Mouse (Mus musculus): ENCODE data around the gene Ptges3. TPM values are rescaled to one million over a fixed set of nuclear protein-coding genes. Genes with fewer than 3 reads are reported as not detected.

Ptges3 gene
- total RNA-seq, 2 experiments from 2014 or later, result 54.4 to 60.8 TPM

Small RNAs within 50 kb of the gene (microRNA-seq; reads per million reads assigned to microRNA genes)
- 14.7 to 19.0 reads per million in 2 experiments for gene Mir677

Other genes with a start within 250 kb of the Ptges3 start
- not detected for gene Rdh19, start 209.0 kb upstream of the Ptges3 start, total RNA-seq (2021)
- gene Rdh16f2, start 192.5 kb upstream of the Ptges3 start, total RNA-seq (2021), result not detected
- gene Rdh7, start 170.1 kb upstream of the Ptges3 start, total RNA-seq (2021), result not detected
- gene Sdr9c7, start 160.4 kb upstream of the Ptges3 start, total RNA-seq (2021), result not detected
- not detected for gene Hsd17b6, start 51.3 kb upstream of the Ptges3 start, total RNA-seq (2021)
- 1 to 10 TPM; 2.1 to 2.7 TPM for gene Prim1, start 43.8 kb upstream of the Ptges3 start, total RNA-seq (2021)
- gene Naca, start 23.4 kb upstream of the Ptges3 start, total RNA-seq (2021), result 100 to 1,000 TPM; 402 to 437 TPM
- 1,000 to 10,000 TPM; 3,648 to 4,448 TPM for gene Atp5b, start 24.3 kb downstream of the Ptges3 start, total RNA-seq (2021)
- gene Baz2a, start 32.6 kb downstream of the Ptges3 start, total RNA-seq (2021), result 10 to 100 TPM; 15.2 to 15.6 TPM
- 10 to 100 TPM; 55.2 to 57.9 TPM for gene Rbms2, start 121.3 kb downstream of the Ptges3 start, total RNA-seq (2021)
- 1 to 10 TPM in 1 of 2 experiments, under 1 TPM in 1; 0.88 to 1.1 TPM for gene Gls2, start 135.5 kb downstream of the Ptges3 start, total RNA-seq (2021)
- gene Spryd4, start 152.9 kb downstream of the Ptges3 start, total RNA-seq (2021), result 10 to 100 TPM; 39.3 to 40.6 TPM
- gene Mip, start 166.9 kb downstream of the Ptges3 start, total RNA-seq (2021), result not detected
- 1 to 10 TPM; 3.9 to 5.1 TPM for gene Timeless, start 173.1 kb downstream of the Ptges3 start, total RNA-seq (2021)
- not detected for gene Apon, start 195.1 kb downstream of the Ptges3 start, total RNA-seq (2021)
- not detected for gene Apof, start 209.7 kb downstream of the Ptges3 start, total RNA-seq (2021)
- 1 to 10 TPM; 3.6 to 4.5 TPM for gene Stat2, start 211.6 kb downstream of the Ptges3 start, total RNA-seq (2021)
- not detected for gene Il23a, start 239.8 kb downstream of the Ptges3 start, total RNA-seq (2021)
- gene Pan2, start 244.4 kb downstream of the Ptges3 start, total RNA-seq (2021), result 1 to 10 TPM; 7.4 to 8.2 TPM